ENCODE assay signal across 34 mouse cellular contexts in genomic region chr3:146936888-146937287, GRCm38 (mm10).
"Had no signal": no experiment of that assay in that cellular context is flagged by ENCODE, and none has a peak within 500 bp of the region (broad histone marks: within the 10 kb centered on the region; RNA-seq: fewer than 3 reads in every experiment).

No protein-coding gene starts in this region.

- H3K4me2 ChIP-seq: heart, embryonic 12.5 days; heart, embryonic 13.5 days; heart, embryonic 15.5 days; hindbrain, embryonic 12.5 days; hindbrain, embryonic 13.5 days; hindbrain, embryonic 14.5 days; hindbrain, embryonic 15.5 days; intestine, embryonic 15.5 days; kidney, embryonic 15.5 days had no signal

- H3K4me1 ChIP-seq: heart, embryonic 12.5 days; heart, embryonic 13.5 days; heart, embryonic 15.5 days; hindbrain, embryonic 12.5 days; hindbrain, embryonic 15.5 days; intestine, embryonic 15.5 days; kidney, embryonic 15.5 days had no signal

- H3K36me3 ChIP-seq: intestine, embryonic 15.5 days; kidney, embryonic 15.5 days had no signal

- ATAC-seq: hindbrain, embryonic 16.5 days; hindbrain, postnatal 0 days; inflammation-experienced regulatory T-cells, adult 6 months; intestine, embryonic 15.5 days; intestine, embryonic 16.5 days; intestine, postnatal 0 days had no signal

- H3K9ac ChIP-seq: heart, embryonic 12.5 days; heart, embryonic 13.5 days; heart, embryonic 15.5 days; hindbrain, embryonic 12.5 days; hindbrain, embryonic 13.5 days; hindbrain, embryonic 14.5 days; hindbrain, embryonic 15.5 days; intestine, embryonic 15.5 days; kidney, embryonic 15.5 days had no signal

- H3K9me3 ChIP-seq: heart, embryonic 12.5 days; heart, embryonic 13.5 days; heart, embryonic 15.5 days; hindbrain, embryonic 10.5 days; hindbrain, embryonic 12.5 days; hindbrain, embryonic 13.5 days; hindbrain, embryonic 15.5 days; intestine, embryonic 15.5 days; kidney, embryonic 15.5 days had no signal

- H3K27ac ChIP-seq: heart, embryonic 13.5 days; heart, embryonic 15.5 days; hindbrain, embryonic 10.5 days; hindbrain, embryonic 12.5 days; hindbrain, embryonic 13.5 days; hindbrain, embryonic 14.5 days; hindbrain, embryonic 15.5 days; hindbrain, postnatal 0 days; intestine, embryonic 15.5 days; kidney, embryonic 15.5 days; kidney, postnatal 0 days; layer of hippocampus, adult 2 months; left cerebral cortex, adult 2 months had no signal

- H3K4me3 ChIP-seq: heart, embryonic 12.5 days; heart, embryonic 13.5 days; heart, embryonic 15.5 days; hindbrain, embryonic 10.5 days; hindbrain, embryonic 12.5 days; hindbrain, embryonic 13.5 days; hindbrain, embryonic 15.5 days; intestine, embryonic 15.5 days; kidney, embryonic 15.5 days; layer of hippocampus, adult 2 months; left cerebral cortex, adult 2 months had no signal

- H3K27me3 ChIP-seq: heart, embryonic 13.5 days; heart, embryonic 15.5 days; hindbrain, embryonic 12.5 days; hindbrain, embryonic 15.5 days; intestine, embryonic 15.5 days had no signal

- DNase-seq: heart, postnatal 10 days; heart, postnatal 14 days; heart, postnatal 36 days; heart, postnatal 4 days; kidney, adult 11 months; kidney, adult 18-20 months; kidney, adult 2 months; kidney, adult 8-10 months; kidney, adult 9 months; kidney, postnatal 10 days; kidney, postnatal 14 days; kidney, postnatal 25 days; kidney, postnatal 36 days; kidney, postnatal 4 days; layer of hippocampus, adult 9-11 months; layer of hippocampus, postnatal 36 days had no signal
